Mouse (Mus musculus) G1E (cell line): ENCODE measurements around the gene Rabl6.

Source experiments
- CTCF ChIP-seq: IDR thresholded peaks from 2 replicates; pipeline ENCODE4 v1.5.1; 2012; ENCODE audit warnings: low read depth, low read length, inconsistent platforms, mixed read lengths
- GATA1 ChIP-seq: IDR thresholded peaks from 2 replicates; pipeline ENCODE4 v1.6.1; 2012; ENCODE audit warnings: borderline replicate concordance, low read length, inconsistent platforms, mixed read lengths
- GATA2 ChIP-seq: IDR thresholded peaks from 2 replicates; pipeline ENCODE4 v1.6.1; 2012; ENCODE audit warnings: low read depth, low read length, inconsistent platforms, borderline replicate concordance
- TAL1 ChIP-seq: conservative IDR thresholded peaks from 2 replicates; pipeline ENCODE4 v1.6.1; 2012; ENCODE audit warnings: low read depth, low read length, inconsistent platforms, mixed read lengths

- TF ChIP-seq CTCF (no peak), TAL1 (no peak), GATA2 (no peak), GATA1 (no peak)
Observed at GRCm38 (mm10) chr2:25575432-25576027, 32.8 kb downstream of the Rabl6 start.
